Mouse (Mus musculus) testis, adult 2 months (tissue): ENCODE data around the gene Dlgap3. TPM values are rescaled to one million over a fixed set of nuclear protein-coding genes. Genes with fewer than 3 reads are reported as not detected.

Experiments used
- H3K27ac ChIP-seq: fragments of 200-500 bp; 2 replicates; pipeline ENCODE4 v1.5.1; 2012; ENCODE audit warnings: low read depth, low read length; ENCODE audit not compliant: control insufficient read depth, insufficient read depth
- H3K27me3 ChIP-seq: fragments of 200-500 bp; 2 replicates; pipeline ENCODE4 v1.6.1; 2012; ENCODE audit warnings: mild to moderate bottlenecking, low read length, moderate library complexity; ENCODE audit not compliant: control insufficient read depth, insufficient read depth
- H3K36me3 ChIP-seq: fragments of 200-500 bp; 2 replicates; pipeline ENCODE4 v1.6.1; 2012; ENCODE audit warnings: mild to moderate bottlenecking, low read length; ENCODE audit not compliant: control insufficient read depth, insufficient read depth
- H3K4me1 ChIP-seq: fragments of 200-500 bp; 2 replicates; pipeline ENCODE4 v1.6.1; 2012; ENCODE audit warnings: low read length; ENCODE audit not compliant: control insufficient read depth, insufficient read depth
- H3K4me3 ChIP-seq: fragments of 200-500 bp; 2 replicates; pipeline ENCODE4 v1.5.1; 2012; ENCODE audit warnings: low read depth, mild to moderate bottlenecking, low read length, moderate library complexity, mixed read lengths; ENCODE audit not compliant: control insufficient read depth
- CTCF ChIP-seq: fragments of 200-500 bp; IDR thresholded peaks from 2 replicates; pipeline ENCODE4 v1.5.1; 2012; ENCODE audit warnings: low read depth, mild to moderate bottlenecking, inconsistent platforms, low read length, moderate library complexity; ENCODE audit not compliant: control insufficient read depth, insufficient read depth, insufficient replicate concordance
- POLR2A ChIP-seq: fragments of 200-500 bp; IDR thresholded peaks from 2 replicates; pipeline ENCODE4 v1.6.1; 2012; ENCODE audit warnings: low read depth, mild to moderate bottlenecking, inconsistent platforms, low read length, moderate library complexity; ENCODE audit not compliant: control insufficient read depth
- polyA plus RNA-seq: library from polyadenylated mRNA; depleted of rRNA; stranded (reverse); fragments of >200 nt; gene quantifications from 2 replicates; pipeline ENCODE4 v1.2.3, GENCODE M21; 2012

Dlgap3 gene
- polyA plus RNA-seq, 1 experiment, result 3.3 TPM

DNA sequence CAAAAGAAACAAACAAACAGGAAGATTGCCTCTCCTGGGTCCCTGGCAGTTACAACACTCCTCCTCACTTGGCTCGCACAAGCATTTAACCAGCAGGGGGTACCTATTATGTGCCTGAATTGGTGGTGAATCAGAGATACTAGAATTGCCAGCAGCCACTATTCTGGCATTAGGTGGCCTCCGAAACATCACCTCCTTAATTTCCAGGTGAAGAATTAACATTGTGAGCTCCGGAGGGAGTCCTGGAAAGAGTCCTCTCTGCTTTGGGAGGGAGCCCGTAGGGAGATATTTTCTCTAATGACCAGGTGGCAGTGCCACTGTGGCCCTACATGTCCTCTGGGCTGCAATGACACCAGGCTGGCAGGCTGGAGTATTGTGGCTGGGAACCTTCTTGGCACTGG is 47.2 kb downstream of the Dlgap3 start:
- H3K4me1 ChIP-seq, result peaks cover 8% of the 10 kb centered on the region
- no peak overlapping the region for H3K4me3 ChIP-seq
- H3K36me3 ChIP-seq, result no peaks in the 10 kb centered on the region
- H3K27ac ChIP-seq, result no peak overlapping the region
- TF ChIP-seq CTCF, result no peak
- no peak for TF ChIP-seq POLR2A
- no peaks in the 10 kb centered on the region for H3K27me3 ChIP-seq

DNA sequence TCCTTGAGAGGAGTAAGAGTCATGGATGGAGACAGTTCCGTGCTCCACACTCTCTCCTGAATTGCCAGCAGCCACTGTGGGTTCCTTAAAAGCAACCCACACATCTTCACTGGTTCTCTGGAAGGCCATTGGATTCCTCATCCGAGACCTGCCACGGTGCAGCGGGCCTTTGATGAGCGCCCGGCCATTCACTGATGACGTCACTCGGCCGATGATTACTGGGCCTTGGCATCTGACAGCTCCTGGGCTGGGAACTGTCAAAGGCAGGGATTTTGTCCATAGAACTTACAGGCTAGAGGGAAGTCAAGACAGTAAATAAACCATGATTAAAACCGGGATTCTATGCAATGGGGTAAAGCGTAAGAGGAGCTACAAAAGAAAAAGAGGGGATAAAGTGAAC is 48.0 kb downstream of the Dlgap3 start:
- no peak overlapping the region for H3K27ac ChIP-seq
- no peaks in the 10 kb centered on the region for H3K36me3 ChIP-seq
- peaks cover 8% of the 10 kb centered on the region for H3K4me1 ChIP-seq
- TF ChIP-seq POLR2A, result no peak
- no peak for TF ChIP-seq CTCF
- no peak overlapping the region for H3K4me3 ChIP-seq
- no peaks in the 10 kb centered on the region for H3K27me3 ChIP-seq

DNA sequence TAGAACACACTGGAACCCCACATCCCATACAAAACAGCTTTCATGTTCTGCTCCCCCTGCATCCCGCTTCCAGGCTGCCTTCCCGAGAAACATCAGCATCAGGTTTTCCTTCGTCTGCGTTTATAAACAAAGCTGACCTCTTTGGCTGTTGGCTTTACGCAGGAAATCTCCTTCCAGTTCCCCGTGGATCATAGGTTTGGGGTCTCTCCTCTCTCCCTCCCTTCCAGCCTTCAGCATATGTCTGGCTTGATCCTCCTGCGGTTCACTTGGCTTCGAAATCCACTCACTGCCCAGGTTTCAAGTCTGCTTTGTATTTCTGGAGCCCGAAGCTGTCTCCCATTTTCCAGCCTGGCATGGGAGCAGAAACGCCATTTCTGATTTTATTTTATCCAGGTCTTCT is 54.3 kb downstream of the Dlgap3 start:
- no peak overlapping the region for H3K27ac ChIP-seq
- no peaks in the 10 kb centered on the region for H3K36me3 ChIP-seq
- no peak overlapping the region for H3K4me3 ChIP-seq
- no peaks in the 10 kb centered on the region for H3K4me1 ChIP-seq
- no peak for TF ChIP-seq CTCF
- no peak for TF ChIP-seq POLR2A
- no peaks in the 10 kb centered on the region for H3K27me3 ChIP-seq

DNA sequence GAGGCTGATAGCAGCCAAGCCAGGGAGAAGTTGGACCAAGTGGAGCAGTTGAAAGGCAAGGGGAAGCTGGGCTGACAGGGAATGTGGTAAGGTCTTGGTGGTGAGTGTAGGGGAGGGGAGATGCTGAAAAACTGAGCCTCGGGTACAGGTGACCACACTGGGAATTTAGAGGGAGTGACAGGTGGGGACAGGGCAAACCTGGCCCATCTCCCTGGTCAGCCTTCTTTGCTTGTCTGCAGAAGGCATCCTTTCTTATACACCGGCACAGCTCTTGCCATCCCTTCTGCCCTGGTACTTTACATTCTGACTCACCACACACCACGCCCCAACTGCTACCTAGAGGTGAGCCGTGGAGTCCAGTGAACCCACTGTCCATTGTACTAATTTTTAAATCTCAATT is 54.8 kb downstream of the Dlgap3 start:
- no peaks in the 10 kb centered on the region for H3K27me3 ChIP-seq
- no peaks in the 10 kb centered on the region for H3K4me1 ChIP-seq
- H3K4me3 ChIP-seq, result no peak overlapping the region

DNA sequence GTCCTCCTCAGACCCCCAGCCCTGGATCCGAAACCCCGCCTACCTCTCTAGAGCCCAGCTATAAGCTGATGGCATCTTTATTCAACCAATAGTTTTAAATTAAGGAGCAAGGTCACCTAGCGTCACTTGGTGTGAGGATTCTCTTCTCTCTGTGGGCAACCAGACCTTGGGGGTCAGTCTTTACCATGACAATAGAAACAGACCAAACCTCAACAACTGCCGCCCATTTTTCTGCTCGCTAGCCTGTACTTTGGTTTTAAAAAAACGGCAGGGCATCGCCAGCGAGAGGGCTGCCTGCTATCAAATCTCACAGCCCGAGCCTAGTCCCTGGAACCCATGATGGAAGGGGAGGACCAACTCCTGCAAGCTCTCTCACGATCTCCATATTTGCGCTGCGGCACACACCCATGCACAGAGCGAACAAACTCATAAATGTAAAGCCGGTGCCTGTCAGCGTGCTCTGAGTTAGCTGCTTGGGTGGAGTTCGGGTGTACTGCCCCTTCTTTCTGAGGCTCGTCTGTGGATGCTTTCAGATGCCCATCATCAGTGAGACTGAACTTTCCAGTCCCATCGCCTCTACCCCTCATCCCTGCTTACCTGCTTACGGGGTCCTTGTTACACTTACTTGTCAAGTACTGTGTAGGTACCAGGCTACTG is 55.6 kb downstream of the Dlgap3 start:
- Histone ChIP-seq H3K4me3 (no peak overlapping the region), H3K27ac (no peak overlapping the region), H3K4me1 (no peaks in the 10 kb centered on the region), H3K27me3 (no peaks in the 10 kb centered on the region), H3K36me3 (no peaks in the 10 kb centered on the region)
- no peak for TF ChIP-seq CTCF
- no peak for TF ChIP-seq POLR2A

More for the DNA sequence above, 54.8 kb downstream of the Dlgap3 start:
- no peak overlapping the region for H3K27ac ChIP-seq
- H3K36me3 ChIP-seq, result no peaks in the 10 kb centered on the region
- no peak for TF ChIP-seq CTCF
- no peak for TF ChIP-seq POLR2A

DNA sequence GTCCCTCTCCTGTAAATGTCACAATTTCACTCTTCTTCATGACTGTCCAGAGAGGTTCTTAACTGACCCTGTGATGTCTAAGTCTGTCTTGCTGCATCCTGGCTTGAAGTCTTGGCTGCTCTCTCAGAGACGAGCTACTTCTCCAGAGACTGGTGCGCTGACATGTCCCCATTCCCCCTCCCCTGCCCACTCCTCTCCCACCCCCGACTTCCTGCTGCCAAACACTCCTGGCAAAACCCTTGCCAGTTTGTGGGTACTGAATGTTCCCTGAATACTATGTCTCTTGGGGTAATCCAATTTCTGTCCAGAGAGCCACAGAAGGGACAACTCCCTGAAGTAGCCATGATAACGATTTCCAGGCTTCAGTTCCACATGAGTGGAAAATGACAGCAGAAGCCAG is 57.1 kb downstream of the Dlgap3 start:
- H3K27ac ChIP-seq, result no peak overlapping the region
- TF ChIP-seq CTCF (no peak), POLR2A (no peak)
- no peaks in the 10 kb centered on the region for H3K27me3 ChIP-seq
- no peak overlapping the region for H3K4me3 ChIP-seq
- no peaks in the 10 kb centered on the region for H3K36me3 ChIP-seq
- H3K4me1 ChIP-seq, result no peaks in the 10 kb centered on the region

DNA sequence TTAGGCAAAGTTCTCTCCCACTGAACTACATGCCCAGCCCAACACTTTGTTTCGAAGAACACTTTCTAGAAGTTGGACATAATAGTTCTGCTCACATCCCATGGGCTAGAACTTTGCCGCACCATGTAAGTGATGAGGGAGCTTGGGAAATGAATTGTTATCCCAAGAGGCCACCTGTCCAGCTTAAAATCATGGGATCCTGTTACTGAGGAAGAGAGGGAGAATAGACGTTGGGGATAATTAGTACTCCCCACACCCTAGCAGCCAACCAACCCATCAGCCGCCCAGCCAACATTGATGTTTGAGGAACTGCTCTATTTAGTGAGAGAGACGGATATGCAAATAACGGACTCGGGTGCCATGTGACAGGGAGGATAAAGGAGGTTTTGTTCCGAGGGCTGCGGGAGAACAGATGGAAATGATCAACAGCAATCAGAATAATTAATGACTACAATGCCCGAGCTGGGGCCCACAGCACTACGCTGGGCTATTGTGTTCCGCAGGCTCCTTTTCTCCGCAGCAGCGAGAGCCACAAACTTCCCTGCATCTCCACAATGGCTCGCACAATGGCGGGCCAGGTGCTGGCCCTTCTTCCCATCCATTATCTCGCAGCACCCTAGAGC is 58.2 kb downstream of the Dlgap3 start:
- H3K27me3 ChIP-seq, result no peaks in the 10 kb centered on the region
- no peaks in the 10 kb centered on the region for H3K36me3 ChIP-seq
- H3K27ac ChIP-seq, result no peak overlapping the region
- TF ChIP-seq POLR2A (no peak), CTCF (no peak)
- no peak overlapping the region for H3K4me3 ChIP-seq
- peaks cover 4% of the 10 kb centered on the region for H3K4me1 ChIP-seq

DNA sequence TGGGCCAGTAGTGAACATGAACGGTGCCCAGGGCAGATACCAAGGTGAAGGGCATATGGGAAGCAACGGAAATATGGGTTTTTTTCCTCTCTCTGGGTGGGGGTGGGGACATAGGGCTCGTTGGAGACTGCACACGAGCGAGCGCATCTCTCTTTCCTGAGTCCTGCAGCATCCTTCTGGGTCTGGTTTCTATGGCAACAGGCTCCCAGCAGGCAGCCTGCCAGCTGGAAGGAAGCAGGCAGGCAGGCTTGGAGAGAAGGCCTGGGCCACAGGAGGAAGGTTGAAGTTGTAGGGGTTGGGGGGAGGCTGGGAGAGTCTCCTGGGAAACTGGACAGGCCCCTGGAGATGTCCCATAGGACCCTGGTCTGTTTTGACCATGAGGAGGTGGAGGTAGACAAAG is 63.0 kb downstream of the Dlgap3 start:
- Histone ChIP-seq H3K27me3 (no peaks in the 10 kb centered on the region), H3K27ac (no peak overlapping the region), H3K4me1 (peaks cover 9% of the 10 kb centered on the region), H3K36me3 (no peaks in the 10 kb centered on the region), H3K4me3 (no peak overlapping the region)
- no peak for TF ChIP-seq CTCF
- no peak for TF ChIP-seq POLR2A
